Mouse (Mus musculus): Measurements from ENCODE around the gene Hoxa3. TPM values are rescaled to one million over a fixed set of nuclear protein-coding genes. Genes with fewer than 3 reads are reported as not detected.

Gene Hoxa3
- polyA plus RNA-seq, 1 experiment from 2014 or later: 8.2 TPM

DNA sequence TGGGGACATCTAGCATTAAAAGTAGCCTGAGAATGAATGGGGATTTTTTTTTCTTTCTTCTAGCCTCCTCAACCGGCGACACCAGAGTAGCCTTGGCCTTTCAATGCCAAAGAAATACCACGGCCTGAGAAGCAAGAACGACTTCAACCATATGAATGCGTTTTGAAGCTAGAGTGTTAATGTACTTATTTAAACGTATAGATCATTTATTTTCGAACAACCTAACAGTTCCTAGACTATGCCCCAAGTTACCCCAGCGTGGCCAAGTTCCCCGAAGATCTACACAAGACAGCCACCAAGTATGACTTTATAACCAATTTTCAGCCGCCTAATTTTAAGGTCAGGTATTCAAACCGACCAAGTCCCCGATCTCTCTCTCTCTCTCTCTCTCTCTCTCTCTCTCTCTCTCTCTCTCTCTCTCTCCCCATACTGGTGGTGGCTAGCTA, 7.8 kb upstream of the Hoxa3 start:
- no peak for ATAC-seq (ENCODE audit: low FRiP score, low TSS enrichment)
- no peaks in the 10 kb centered on the region for H3K27me3 ChIP-seq (ENCODE audit: insufficient read depth, low read length)
- H3K27ac ChIP-seq (ENCODE audit: low read length): peak overlapping the region; percentile 97
- H3K9ac ChIP-seq (replicated peaks; ENCODE audit: low read length): peak overlapping the region; percentile 95
- peak overlapping the region; percentile 63 for H3K4me3 ChIP-seq (ENCODE audit: low read length)
- no peaks in the 10 kb centered on the region for H3K9me3 ChIP-seq (ENCODE audit: low read length)
- H3K4me2 ChIP-seq (replicated peaks; ENCODE audit: low read depth, low read length): peak overlapping the region; percentile 81
- H3K36me3 ChIP-seq (ENCODE audit: insufficient read depth, low read length): 0 out of 2 replicates have a peak, but pooled peaks cover 7% of the 10 kb centered on the region
- 4% methylated on average over 12 of the region's 12 CpGs for WGBS
- H3K4me1 ChIP-seq (ENCODE audit: insufficient read depth, low read length): peaks cover 38% of the 10 kb centered on the region

DNA sequence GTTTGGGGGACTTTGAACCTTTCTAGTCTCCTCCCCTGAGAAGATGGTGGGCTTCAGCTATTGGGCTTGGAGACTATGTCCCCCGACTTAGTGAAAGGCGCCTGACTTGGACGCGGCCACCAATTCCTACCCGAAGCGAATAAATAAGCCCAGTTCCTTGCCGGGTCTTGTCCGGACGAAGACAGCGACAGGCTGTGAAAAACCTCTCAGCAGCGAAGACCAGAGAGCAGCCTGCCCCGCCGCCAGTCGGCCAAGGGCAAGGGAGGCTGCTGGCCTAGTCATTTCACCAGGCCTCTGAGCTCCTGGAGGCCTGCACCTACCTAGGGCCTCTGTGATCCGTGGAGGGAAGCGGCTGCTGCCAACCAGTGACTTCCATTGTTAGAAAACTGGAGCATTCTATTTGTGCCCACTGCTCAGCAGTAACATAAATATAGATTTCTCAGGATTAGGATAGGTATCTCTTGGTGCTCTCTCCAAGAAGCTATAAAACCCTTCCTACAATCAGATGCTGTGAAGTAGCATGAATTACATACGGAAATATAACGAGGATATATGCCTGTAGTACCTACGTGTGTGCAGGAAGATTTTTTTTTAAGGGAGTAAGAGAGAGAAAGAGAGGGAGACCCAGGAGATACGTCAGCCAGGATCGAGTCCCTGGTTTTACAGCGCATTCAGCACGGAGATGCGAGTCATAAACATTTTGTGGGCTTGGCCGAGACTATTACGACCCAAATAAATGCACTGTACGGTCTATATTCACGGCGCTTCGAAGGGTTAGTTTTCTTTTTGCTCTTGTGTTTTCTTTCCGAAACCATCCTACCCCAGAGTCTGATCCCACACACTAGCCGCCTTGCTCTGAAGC, 7.1 kb upstream of the Hoxa3 start:
- H3K4me2 ChIP-seq (replicated peaks; ENCODE audit: low read depth, low read length): peak overlapping the region; percentile 81
- 0 out of 2 replicates have a peak, but pooled peaks cover 7% of the 10 kb centered on the region for H3K36me3 ChIP-seq (ENCODE audit: insufficient read depth, low read length)
- H3K9me3 ChIP-seq (ENCODE audit: low read length): no peaks in the 10 kb centered on the region
- no peak for ATAC-seq (ENCODE audit: low FRiP score, low TSS enrichment)
- H3K27ac ChIP-seq (ENCODE audit: low read length): peak overlapping the region; percentile 97
- H3K27me3 ChIP-seq (ENCODE audit: insufficient read depth, low read length): no peaks in the 10 kb centered on the region
- peak overlapping the region; percentile 63 for H3K4me3 ChIP-seq (ENCODE audit: low read length)
- 14% methylated on average over 32 of the region's 32 CpGs for WGBS
- peaks cover 43% of the 10 kb centered on the region for H3K4me1 ChIP-seq (ENCODE audit: insufficient read depth, low read length)
- peak overlapping the region; percentile 95 for H3K9ac ChIP-seq (replicated peaks; ENCODE audit: low read length)

DNA sequence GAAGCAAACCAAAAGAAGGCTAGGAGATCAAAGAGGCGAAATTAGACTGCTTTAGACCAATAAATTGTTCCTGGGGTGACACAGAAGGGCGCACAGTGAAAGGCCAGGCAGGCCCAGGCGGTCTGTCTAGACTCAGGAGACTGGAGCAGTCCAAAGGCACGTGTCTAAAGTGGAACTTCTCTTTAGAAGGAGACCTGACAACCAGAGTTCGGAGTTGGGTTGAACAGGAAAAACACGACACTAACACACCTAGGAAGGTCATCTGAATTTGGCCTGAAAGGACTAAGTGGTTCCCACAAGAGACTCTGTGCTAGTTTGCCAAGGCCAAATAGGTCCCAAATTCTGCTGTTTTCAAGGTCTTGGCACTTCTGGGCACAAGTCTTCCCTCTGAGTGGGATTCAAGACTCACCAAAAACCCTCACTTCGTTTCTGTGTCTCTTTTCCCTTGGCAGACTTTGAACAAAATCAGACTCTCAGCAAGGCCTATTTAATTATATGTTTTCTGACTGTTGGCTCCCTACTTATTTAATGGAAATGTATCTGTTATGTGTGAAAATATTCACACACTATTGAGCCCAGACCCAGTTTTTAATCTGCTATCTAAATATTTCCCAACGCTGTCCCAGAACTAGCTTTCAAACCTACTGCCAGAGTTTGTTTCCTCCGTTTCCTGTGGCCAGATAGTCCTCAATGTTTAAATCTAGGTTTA, 6.3 kb upstream of the Hoxa3 start:
- peaks cover 50% of the 10 kb centered on the region for H3K4me1 ChIP-seq (ENCODE audit: insufficient read depth, low read length)
- H3K4me3 ChIP-seq (ENCODE audit: low read length): peak overlapping the region; percentile 63
- peak overlapping the region; percentile 97 for H3K27ac ChIP-seq (ENCODE audit: low read length)
- 0 out of 2 replicates have a peak, but pooled peaks cover 7% of the 10 kb centered on the region for H3K36me3 ChIP-seq (ENCODE audit: insufficient read depth, low read length)
- 28% methylated on average over 9 of the region's 9 CpGs for WGBS
- H3K9ac ChIP-seq (replicated peaks; ENCODE audit: low read length): peak overlapping the region; percentile 95
- ATAC-seq (ENCODE audit: low FRiP score, low TSS enrichment): no peak
- peak overlapping the region; percentile 81 for H3K4me2 ChIP-seq (replicated peaks; ENCODE audit: low read depth, low read length)
- no peaks in the 10 kb centered on the region for H3K27me3 ChIP-seq (ENCODE audit: insufficient read depth, low read length)
- no peaks in the 10 kb centered on the region for H3K9me3 ChIP-seq (ENCODE audit: low read length)

DNA sequence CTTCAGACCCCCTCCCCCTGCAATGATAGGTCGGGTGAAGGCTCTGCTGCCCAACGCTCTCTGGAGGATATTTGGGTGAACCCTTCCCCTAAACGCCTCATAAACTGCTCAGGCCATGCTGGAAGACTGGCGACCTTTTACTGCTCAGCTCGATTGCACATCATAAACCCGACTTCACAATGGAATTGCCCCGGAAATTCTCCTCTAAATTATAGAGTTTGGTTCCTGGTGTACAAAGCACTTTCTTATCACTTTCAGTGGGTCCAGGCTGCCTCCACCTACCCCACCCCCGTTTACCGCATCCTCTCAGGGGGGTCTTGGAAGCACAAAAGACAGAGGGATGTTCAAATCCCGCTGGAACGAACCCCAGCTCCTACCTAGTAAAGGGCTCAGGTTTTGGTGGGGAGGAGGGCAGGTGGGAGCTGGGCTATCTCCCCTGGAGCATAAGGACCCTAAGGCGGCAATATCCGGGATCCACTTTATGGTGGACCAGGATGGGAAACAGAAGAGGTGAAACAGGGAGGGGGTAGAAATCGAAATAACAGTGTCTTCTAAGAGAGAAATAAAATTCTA, 5.6 kb upstream of the Hoxa3 start:
- H3K36me3 ChIP-seq (ENCODE audit: insufficient read depth, low read length): 0 out of 2 replicates have a peak, but pooled peaks cover 2% of the 10 kb centered on the region
- H3K9me3 ChIP-seq (ENCODE audit: low read length): no peaks in the 10 kb centered on the region
- ATAC-seq (ENCODE audit: low FRiP score, low TSS enrichment): no peak
- H3K4me1 ChIP-seq (ENCODE audit: insufficient read depth, low read length): peaks cover 55% of the 10 kb centered on the region
- WGBS: 14% methylated on average over 14 of the region's 14 CpGs
- H3K4me2 ChIP-seq (replicated peaks; ENCODE audit: low read depth, low read length): peak overlapping the region; percentile 81
- H3K4me3 ChIP-seq (ENCODE audit: low read length): peak overlapping the region; percentile 71
- H3K27ac ChIP-seq (ENCODE audit: low read length): peak overlapping the region; percentile 97
- H3K9ac ChIP-seq (replicated peaks; ENCODE audit: low read length): peak overlapping the region; percentile 95
- no peaks in the 10 kb centered on the region for H3K27me3 ChIP-seq (ENCODE audit: insufficient read depth, low read length)

DNA sequence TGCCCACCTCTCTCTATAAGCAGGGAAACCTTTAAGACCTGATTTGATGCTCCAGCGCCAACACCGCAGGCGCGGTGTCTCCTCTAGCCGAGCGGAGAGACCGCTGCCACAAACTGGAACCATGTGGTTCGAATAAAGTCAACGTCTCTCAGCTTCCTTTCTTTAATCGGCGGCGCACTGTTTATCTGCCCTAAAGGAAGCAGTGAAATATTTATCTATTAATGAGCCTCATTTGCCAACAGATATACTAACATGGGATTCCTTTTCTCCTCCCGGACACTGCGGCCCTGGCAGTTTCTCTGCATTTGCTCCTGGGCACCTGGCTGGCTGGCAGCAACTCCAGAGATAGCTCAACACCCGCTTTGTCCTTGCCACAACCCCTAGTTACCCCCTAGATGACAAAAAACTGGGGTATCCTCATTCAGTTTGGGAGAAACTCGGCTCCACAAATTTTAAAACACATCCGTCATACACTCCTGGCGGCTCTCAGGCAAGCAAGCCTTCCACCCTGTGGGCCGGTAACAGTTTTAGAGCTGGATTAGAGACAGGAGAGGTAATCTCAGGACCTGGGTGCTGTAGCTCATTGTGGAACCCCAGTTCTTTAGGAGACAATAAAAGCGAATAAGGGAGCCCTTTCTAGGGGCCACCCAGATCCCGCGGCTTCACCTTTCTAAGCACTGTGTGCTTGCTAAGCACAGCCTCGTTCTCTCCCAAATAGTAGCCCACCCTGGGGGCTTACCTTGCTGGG, 4.9 kb upstream of the Hoxa3 start:
- H3K27me3 ChIP-seq (ENCODE audit: insufficient read depth, low read length): no peaks in the 10 kb centered on the region

DNA sequence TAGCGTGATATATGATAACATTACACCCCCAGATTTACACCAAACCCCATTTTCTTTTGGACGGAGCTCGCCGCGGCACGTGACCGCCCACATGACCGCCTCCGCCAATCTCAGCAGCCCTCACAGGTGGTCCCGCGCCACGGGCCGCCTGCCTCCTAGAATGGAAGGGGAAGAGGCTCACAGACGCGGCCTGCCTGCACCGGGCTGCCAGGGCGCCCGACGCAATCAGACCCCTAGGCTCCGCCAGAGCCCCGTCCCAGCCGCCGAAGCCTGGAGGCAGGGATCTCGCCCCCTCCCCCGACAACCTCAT, 4.3 kb upstream of the Hoxa3 start:
- Histone ChIP-seq H3K4me2 (replicated peaks; ENCODE audit: low read depth, low read length) (peak overlapping the region; percentile 81), H3K9me3 (ENCODE audit: low read length) (no peaks in the 10 kb centered on the region), H3K4me1 (ENCODE audit: insufficient read depth, low read length) (peaks cover 57% of the 10 kb centered on the region), H3K9ac (replicated peaks; ENCODE audit: low read length) (peak overlapping the region; percentile 95), H3K27me3 (ENCODE audit: insufficient read depth, low read length) (no peaks in the 10 kb centered on the region), H3K4me3 (ENCODE audit: low read length) (peak overlapping the region; percentile 71), H3K36me3 (ENCODE audit: insufficient read depth, low read length) (no peaks in the 10 kb centered on the region), H3K27ac (ENCODE audit: low read length) (peak overlapping the region; percentile 97)
- ATAC-seq (ENCODE audit: low FRiP score, low TSS enrichment): peak; percentile 83
- 0% methylated on average over 25 of the region's 25 CpGs for WGBS

More for the DNA sequence above, 4.9 kb upstream of the Hoxa3 start:
- Histone ChIP-seq H3K4me3 (ENCODE audit: low read length) (peak overlapping the region; percentile 71), H3K4me1 (ENCODE audit: insufficient read depth, low read length) (peaks cover 57% of the 10 kb centered on the region), H3K4me2 (replicated peaks; ENCODE audit: low read depth, low read length) (peak overlapping the region; percentile 81), H3K9ac (replicated peaks; ENCODE audit: low read length) (peak overlapping the region; percentile 95), H3K9me3 (ENCODE audit: low read length) (no peaks in the 10 kb centered on the region), H3K36me3 (ENCODE audit: insufficient read depth, low read length) (no peaks in the 10 kb centered on the region), H3K27ac (ENCODE audit: low read length) (peak overlapping the region; percentile 97)
- no peak for ATAC-seq (ENCODE audit: low FRiP score, low TSS enrichment)
- 10% methylated on average over 23 of the region's 23 CpGs for WGBS

DNA sequence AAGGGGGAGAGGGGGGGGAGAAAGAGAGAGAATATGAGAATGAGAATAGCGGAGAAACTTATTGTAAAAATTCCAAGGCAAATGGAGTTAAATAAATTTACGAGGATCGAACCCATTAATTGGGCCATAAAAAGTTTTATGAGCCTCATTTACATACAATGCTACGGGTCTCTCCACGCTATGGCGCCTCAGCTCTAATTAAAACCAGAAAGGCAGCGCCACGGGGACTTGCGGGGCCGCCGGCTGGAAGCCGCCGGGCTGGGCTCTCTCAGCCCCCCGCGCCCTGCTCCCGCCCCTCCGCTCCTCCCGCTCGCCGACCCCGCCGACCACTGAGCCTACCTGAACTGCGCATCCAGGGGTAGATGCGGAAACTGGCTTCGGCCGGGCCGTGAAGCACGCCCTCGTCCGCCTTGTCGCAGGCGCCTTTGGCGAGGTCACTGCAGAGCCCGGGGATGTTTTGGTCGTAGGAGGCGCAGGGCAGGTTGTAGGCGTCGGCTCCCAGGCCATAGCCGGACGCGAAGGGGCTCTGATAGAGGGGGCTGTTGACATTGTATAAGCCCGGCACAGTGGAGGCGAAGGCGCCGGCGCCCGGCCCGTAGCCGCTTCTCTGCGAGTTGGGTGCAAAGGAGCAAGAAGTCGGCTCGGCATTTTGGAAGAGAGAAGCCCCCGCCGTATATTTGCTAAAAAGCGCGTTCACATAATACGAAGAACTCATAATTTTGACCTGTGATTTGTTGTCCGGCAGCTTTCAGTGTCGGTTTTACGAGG, 3.7 kb upstream of the Hoxa3 start:
- Histone ChIP-seq H3K4me2 (replicated peaks; ENCODE audit: low read depth, low read length) (peak overlapping the region; percentile 81), H3K9ac (replicated peaks; ENCODE audit: low read length) (peak overlapping the region; percentile 95), H3K27me3 (ENCODE audit: insufficient read depth, low read length) (no peaks in the 10 kb centered on the region), H3K36me3 (ENCODE audit: insufficient read depth, low read length) (no peaks in the 10 kb centered on the region), H3K4me3 (ENCODE audit: low read length) (peak overlapping the region; percentile 71), H3K4me1 (ENCODE audit: insufficient read depth, low read length) (peaks cover 52% of the 10 kb centered on the region), H3K27ac (ENCODE audit: low read length) (peak overlapping the region; percentile 97), H3K9me3 (ENCODE audit: low read length) (no peaks in the 10 kb centered on the region)
- under 1% methylated on average over 59 of the region's 60 CpGs for WGBS
- 0 out of 2 replicates have a peak, but pooled peaks have one; percentile 26 for ATAC-seq (ENCODE audit: low FRiP score, low TSS enrichment)

DNA sequence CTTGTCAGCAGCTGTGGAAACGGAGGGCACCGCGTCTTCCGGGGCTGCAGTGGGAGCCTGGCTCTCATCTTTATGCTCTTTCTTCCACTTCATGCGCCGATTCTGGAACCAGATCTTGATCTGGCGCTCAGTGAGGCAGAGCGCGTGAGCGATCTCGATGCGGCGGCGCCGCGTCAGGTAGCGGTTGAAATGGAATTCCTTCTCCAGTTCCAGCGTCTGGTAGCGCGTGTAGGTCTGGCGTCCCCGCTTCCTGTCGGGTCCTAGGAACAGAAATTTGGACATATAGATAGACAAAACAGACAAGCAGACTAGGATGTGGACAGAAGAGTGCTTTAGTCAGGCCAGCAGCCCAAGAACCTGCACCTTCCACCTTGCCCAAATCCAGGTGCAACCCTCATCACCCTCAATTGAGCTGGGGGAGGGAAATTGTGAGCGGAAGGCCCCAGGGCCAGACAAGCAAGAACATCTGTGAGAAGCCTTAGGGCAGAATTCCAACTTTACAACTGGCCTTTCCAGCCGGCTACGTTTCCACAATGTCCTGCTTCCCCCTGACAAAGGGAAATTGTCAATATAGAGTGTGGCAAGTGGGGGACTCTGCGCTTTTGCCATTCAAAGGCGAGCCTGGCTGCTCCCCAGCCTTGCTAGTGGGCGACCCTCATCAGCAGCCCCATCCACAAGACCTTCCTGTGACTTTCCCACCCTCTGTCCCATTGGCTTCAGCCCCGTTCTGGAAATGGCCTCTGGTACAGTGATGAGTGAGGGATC, 2.8 kb upstream of the Hoxa3 start:
- H3K4me2 ChIP-seq (replicated peaks; ENCODE audit: low read depth, low read length): peak overlapping the region; percentile 81
- H3K27me3 ChIP-seq (ENCODE audit: insufficient read depth, low read length): 0 out of 2 replicates have a peak, but pooled peaks cover 2% of the 10 kb centered on the region
- H3K9ac ChIP-seq (replicated peaks; ENCODE audit: low read length): peak overlapping the region; percentile 95
- H3K9me3 ChIP-seq (ENCODE audit: low read length): no peaks in the 10 kb centered on the region
- WGBS: under 1% methylated on average over 30 of the region's 30 CpGs
- peak overlapping the region; percentile 71 for H3K4me3 ChIP-seq (ENCODE audit: low read length)
- H3K4me1 ChIP-seq (ENCODE audit: insufficient read depth, low read length): peaks cover 53% of the 10 kb centered on the region
- H3K27ac ChIP-seq (ENCODE audit: low read length): peak overlapping the region; percentile 97
- H3K36me3 ChIP-seq (ENCODE audit: insufficient read depth, low read length): no peaks in the 10 kb centered on the region
- ATAC-seq (ENCODE audit: low FRiP score, low TSS enrichment): no peak
